Mouse (Mus musculus) ES-Bruce4 (cell line): ENCODE measurements around the gene Ndufb10.
"Not testable (repeated sequence)": the region's sequence is repeated elsewhere in the genome, so short reads cannot be mapped to it uniquely, and the experiment has no call there.

Source experiments
- CTCF ChIP-seq: IDR thresholded peaks from one replicate; pipeline ENCODE4 v1.8.1; 2011; ENCODE audit warnings: low read depth, low read length
- EP300 ChIP-seq: IDR thresholded peaks from 2 replicates; pipeline ENCODE4 v1.6.1; 2011; ENCODE audit warnings: low read depth, low read length; ENCODE audit not compliant: insufficient read depth
- POLR2A ChIP-seq: IDR thresholded peaks from one replicate; pipeline ENCODE4 v1.8.1; 2011; ENCODE audit warnings: low read length; ENCODE audit not compliant: insufficient read depth

DNA sequence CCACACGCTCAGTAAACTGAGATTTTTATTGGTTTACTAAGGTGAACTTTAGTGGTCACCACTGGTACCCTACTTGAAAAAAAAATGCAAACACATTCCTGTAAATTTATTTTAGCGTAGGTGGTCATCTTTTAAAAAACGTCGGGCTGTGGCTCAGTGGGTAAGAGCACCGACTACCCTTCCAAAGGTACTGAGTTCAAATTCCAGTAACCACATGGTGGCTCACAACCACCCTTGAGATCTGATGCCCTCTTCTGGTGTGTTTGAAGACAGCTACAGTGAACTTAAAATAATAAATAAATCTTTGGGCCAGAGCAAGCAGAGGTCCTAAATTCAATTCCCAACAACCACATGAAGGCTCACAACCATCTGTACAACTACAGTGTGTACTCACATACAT lies 5.3 kb downstream of the Ndufb10 start:
- TF ChIP-seq POLR2A, CTCF, EP300: not testable (repeated sequence)
